Mouse (Mus musculus) midbrain, embryonic 16.5 days (tissue): ENCODE data around the gene Gm5134. TPM values are rescaled to one million over a fixed set of nuclear protein-coding genes. Genes with fewer than 3 reads are reported as not detected.

Experiments used
- ATAC-seq: fragments of 200-750 bp; cut with Nextera tagmentation; 2 replicates; pipeline ENCODE4 v1.8.0; 2017; ENCODE audit warnings: moderate TSS enrichment
- H3K27ac ChIP-seq: fragments of 300-500 bp; sonication (generic); 2 replicates; pipeline ENCODE4 v1.5.1; 2014; ENCODE audit warnings: mild to moderate bottlenecking, low read length, mixed read lengths
- H3K27me3 ChIP-seq: fragments of 300-500 bp; sonication (generic); 2 replicates; pipeline ENCODE4 v1.6.1; 2014; ENCODE audit warnings: low read depth, low read length, mixed read lengths; ENCODE audit not compliant: control insufficient read depth, insufficient read depth
- H3K36me3 ChIP-seq: fragments of 300-500 bp; sonication (generic); 2 replicates; pipeline ENCODE4 v1.6.1; 2014; ENCODE audit warnings: mild to moderate bottlenecking, low read length, moderate library complexity, mixed read lengths; ENCODE audit not compliant: control insufficient read depth, insufficient read depth
- H3K4me1 ChIP-seq: fragments of 300-500 bp; sonication (generic); 2 replicates; pipeline ENCODE4 v1.6.1; 2014; ENCODE audit warnings: mild to moderate bottlenecking, low read length, mixed read lengths; ENCODE audit not compliant: control insufficient read depth, insufficient read depth
- H3K4me2 ChIP-seq: fragments of 300-500 bp; sonication (generic); 2 replicates; pipeline ENCODE4 v1.6.1; 2014; ENCODE audit warnings: mild to moderate bottlenecking, low read length, mixed read lengths
- H3K4me3 ChIP-seq: fragments of 300-500 bp; sonication (generic); 2 replicates; pipeline ENCODE4 v1.5.1; 2014; ENCODE audit warnings: low read depth, mild to moderate bottlenecking, low read length, moderate library complexity, mixed read lengths
- H3K9ac ChIP-seq: fragments of 300-500 bp; sonication (generic); 2 replicates; pipeline ENCODE4 v1.6.1; 2014; ENCODE audit warnings: low read depth, low read length, mixed read lengths
- H3K9me3 ChIP-seq: fragments of 300-500 bp; sonication (generic); replicated peaks from 2 replicates; pipeline ENCODE4 v1.6.1; 2014; ENCODE audit warnings: mild to moderate bottlenecking, low read length, mixed read lengths; ENCODE audit not compliant: control insufficient read depth, poor library complexity, severe bottlenecking
- WGBS: fragments of 180-500 bp; shearing (Covaris S2); extraction: QIAGEN DNeasy Blood & Tissue Kit; methylation state at CpG from one replicate; pipeline ENCODE4 v1.1.7; 2014; 5-methylcytosine and 5-hydroxymethylcytosine counted together
- polyA plus RNA-seq: library from polyadenylated mRNA; unstranded; fragments of >200 nt; fragmentation: Nextera tagmentation; extraction: Ambion mirVana; gene quantifications from 2 replicates; pipeline ENCODE4 v1.2.1, GENCODE M21; 2015

Gm5134 gene
- polyA plus RNA-seq, 1 experiment from 2014 or later: not detected

- WGBS: 93% methylated on average over 9 of the region's 10 CpGs
- H3K9me3 ChIP-seq: no peaks in the 10 kb centered on the region
- no peak overlapping the region for H3K4me2 ChIP-seq
Measured at GRCm38 (mm10) chr10:76025470-76026190, 71.3 kb downstream of the Gm5134 start.

DNA sequence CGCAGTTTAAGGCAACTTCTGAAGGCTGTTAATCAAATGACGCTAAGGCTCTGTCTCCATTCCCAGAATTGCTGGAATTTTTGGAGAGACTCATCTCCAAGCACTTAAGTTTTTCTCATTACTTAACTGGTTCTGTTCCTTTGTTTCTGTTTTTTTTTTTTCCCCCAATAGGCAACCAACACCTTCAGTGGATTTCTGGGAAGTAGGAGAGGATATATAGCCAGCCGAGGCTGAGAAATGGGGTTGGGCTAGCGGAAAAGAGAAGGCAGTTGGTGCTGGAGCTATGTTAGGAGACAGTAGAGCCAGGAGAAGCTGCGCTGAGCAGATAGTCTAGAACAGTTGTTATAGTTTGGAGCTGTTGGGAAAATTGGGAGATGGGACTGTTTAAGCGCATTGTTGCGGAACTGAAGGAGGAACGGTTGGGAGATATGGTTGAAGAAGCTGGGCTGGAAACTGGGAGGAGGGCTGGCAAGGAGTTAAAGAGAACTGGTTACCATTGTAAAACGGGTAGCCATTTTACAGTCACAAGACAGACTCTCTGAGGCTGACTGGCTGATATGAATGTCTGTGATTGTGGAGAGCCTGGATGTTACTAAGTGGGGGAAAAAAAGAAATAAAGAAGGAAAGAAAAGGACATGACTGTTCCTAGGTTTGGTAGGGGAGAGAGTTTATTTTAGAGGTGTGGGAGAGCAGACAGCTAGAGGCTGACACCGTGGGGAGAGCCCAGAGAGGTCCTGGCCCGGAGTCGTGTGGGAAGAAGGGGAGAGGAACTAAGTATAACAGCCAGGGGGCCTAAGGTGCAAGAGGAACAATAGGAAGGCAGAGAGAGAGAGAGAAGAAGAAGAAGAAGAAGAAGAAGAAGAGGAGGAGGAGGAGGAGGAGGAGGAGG, 73.1 kb downstream of the Gm5134 start:
- H3K4me2 ChIP-seq: no peak overlapping the region
- H3K27me3 ChIP-seq: no peaks in the 10 kb centered on the region
- H3K4me3 ChIP-seq: no peak overlapping the region
- H3K9ac ChIP-seq: no peak overlapping the region
- no peak for ATAC-seq
- H3K4me1 ChIP-seq: 0 out of 2 replicates have a peak, but pooled peaks cover 5% of the 10 kb centered on the region
- H3K9me3 ChIP-seq: no peaks in the 10 kb centered on the region
- WGBS: 72% methylated on average over 10 of the region's 12 CpGs
- H3K27ac ChIP-seq: no peak overlapping the region
- H3K36me3 ChIP-seq: no peaks in the 10 kb centered on the region

More at GRCm38 (mm10) chr10:76025470-76026190, 71.3 kb downstream of the Gm5134 start:
- no peak overlapping the region for H3K4me3 ChIP-seq
- no peak for ATAC-seq
- no peak overlapping the region for H3K9ac ChIP-seq
- H3K36me3 ChIP-seq: no peaks in the 10 kb centered on the region
- no peaks in the 10 kb centered on the region for H3K4me1 ChIP-seq
- no peaks in the 10 kb centered on the region for H3K27me3 ChIP-seq
- no peak overlapping the region for H3K27ac ChIP-seq

- Histone ChIP-seq H3K9ac (no peak overlapping the region), H3K4me1 (peaks cover 5% of the 10 kb centered on the region; the same call in 1 of the 2 replicates), H3K27ac (no peak overlapping the region), H3K27me3 (no peaks in the 10 kb centered on the region), H3K4me2 (no peak overlapping the region), H3K9me3 (no peaks in the 10 kb centered on the region), H3K4me3 (no peak overlapping the region), H3K36me3 (no peaks in the 10 kb centered on the region)
- WGBS: 22% methylated on average over 3 of the region's 4 CpGs
- no peak for ATAC-seq
Measured at GRCm38 (mm10) chr10:76028016-76028366, 73.7 kb downstream of the Gm5134 start.

DNA sequence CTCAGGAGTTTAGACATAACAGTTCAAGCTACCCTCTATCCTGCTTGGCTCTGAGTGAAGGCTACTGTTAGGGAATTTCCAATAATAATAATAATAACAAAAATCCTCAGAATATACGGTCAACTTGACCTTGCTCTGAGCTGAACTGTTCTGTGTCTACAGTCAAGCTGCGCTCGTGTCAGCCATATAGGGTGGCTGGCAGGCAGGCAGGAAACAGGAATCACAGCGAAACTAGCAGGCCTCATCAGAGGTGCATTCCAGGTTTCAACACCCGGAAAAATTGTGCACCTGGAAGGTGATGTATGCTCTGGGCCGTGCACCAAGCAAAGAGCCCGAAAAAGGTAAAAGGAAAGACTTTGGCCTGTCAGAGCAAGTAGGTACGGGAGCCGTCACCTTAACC, 74.1 kb downstream of the Gm5134 start:
- no peak overlapping the region for H3K4me2 ChIP-seq
- no peaks in the 10 kb centered on the region for H3K9me3 ChIP-seq
- H3K4me3 ChIP-seq: no peak overlapping the region
- peaks cover 9% of the 10 kb centered on the region for H3K4me1 ChIP-seq
- no peaks in the 10 kb centered on the region for H3K27me3 ChIP-seq
- 84% methylated on average over 9 of the region's 9 CpGs for WGBS
- ATAC-seq: no peak
- no peak overlapping the region for H3K27ac ChIP-seq
- H3K9ac ChIP-seq: no peak overlapping the region
- no peaks in the 10 kb centered on the region for H3K36me3 ChIP-seq

DNA sequence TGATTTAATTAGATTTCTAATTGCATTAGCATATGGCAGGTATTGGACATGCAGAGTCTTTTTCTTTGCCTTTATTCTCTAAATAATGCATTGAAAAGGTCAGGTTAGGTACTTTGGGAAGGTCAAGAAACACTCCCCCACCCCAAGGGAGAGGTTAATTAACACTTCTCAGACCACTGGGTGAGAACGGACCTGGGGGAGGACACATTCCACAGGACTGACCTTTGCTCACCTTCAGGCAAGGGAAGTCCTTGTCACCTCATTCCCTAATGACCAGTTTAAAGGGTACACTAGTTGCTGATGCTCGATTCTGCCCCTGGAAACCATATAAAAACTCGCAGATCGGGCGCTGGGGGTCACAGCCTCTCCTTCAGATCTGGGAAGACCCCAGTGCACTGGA, 75.0 kb downstream of the Gm5134 start:
- Histone ChIP-seq H3K4me2 (no peak overlapping the region), H3K4me3 (no peak overlapping the region), H3K9me3 (no peaks in the 10 kb centered on the region), H3K27me3 (no peaks in the 10 kb centered on the region), H3K27ac (no peak overlapping the region), H3K9ac (no peak overlapping the region), H3K36me3 (no peaks in the 10 kb centered on the region), H3K4me1 (peaks cover 12% of the 10 kb centered on the region)
- WGBS: 61% methylated on average over 5 of the region's 5 CpGs
- no peak for ATAC-seq

- no peaks in the 10 kb centered on the region for H3K9me3 ChIP-seq
- H3K36me3 ChIP-seq: 0 out of 2 replicates have a peak, but pooled peaks cover under 1% of the 10 kb centered on the region
- ATAC-seq: no peak
- H3K27me3 ChIP-seq: no peaks in the 10 kb centered on the region
- H3K4me1 ChIP-seq: peaks cover 12% of the 10 kb centered on the region
- no peak overlapping the region for H3K4me2 ChIP-seq
- no peak overlapping the region for H3K9ac ChIP-seq
- WGBS: 64% methylated on average over 5 of the region's 5 CpGs
- H3K27ac ChIP-seq: no peak overlapping the region
- H3K4me3 ChIP-seq: no peak overlapping the region
Measured at GRCm38 (mm10) chr10:76030496-76030895, 76.2 kb downstream of the Gm5134 start.

DNA sequence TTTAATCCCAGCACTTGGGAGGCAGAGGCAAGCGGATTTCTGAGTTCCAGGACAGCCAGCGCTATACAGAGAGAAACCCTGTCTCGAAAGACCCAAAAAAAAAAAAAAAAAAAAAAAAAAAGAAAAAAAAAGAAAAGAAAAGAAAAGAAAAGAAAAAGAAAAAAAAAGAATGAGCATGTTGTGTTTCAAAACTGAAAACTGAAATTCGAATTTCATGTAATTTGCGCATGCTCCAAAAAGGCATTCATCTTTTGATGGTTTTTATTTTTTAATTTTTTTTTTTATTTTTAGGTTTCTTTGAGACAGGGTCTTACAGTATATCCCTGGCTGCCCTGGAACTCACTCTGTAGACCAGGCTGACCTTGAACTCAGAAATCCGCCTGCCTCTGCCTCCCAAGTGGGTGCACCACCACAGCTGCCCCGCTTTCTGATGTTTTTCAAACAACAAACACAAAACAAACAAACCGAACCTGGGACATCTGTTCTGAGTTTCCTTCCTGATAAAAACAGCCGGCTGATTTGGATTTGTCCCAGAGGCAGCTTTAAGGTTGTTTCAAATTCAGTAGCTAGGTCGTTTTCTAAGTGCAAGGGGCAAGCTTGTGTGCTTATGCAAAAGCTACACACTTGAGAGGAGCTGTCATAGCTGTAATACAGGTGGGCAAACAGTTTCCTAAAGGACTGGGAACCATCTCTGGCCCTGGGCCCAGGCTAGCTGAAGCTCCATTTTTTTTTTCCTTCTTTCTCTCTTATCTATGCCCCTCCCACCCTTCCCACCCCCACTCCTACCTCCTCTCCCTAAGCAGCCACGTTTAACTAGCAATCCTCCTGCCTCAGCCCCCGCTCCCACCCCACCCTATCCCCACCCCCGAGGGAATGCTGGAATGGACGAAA, 77.4 kb downstream of the Gm5134 start:
- WGBS: 56% methylated on average over 14 of the region's 14 CpGs
- Histone ChIP-seq H3K4me2 (peak overlapping the region; percentile 91), H3K4me3 (peak overlapping the region; percentile 93), H3K36me3 (0 out of 2 replicates have a peak, but pooled peaks cover 3% of the 10 kb centered on the region), H3K27ac (peak overlapping the region; percentile 83), H3K9me3 (no peaks in the 10 kb centered on the region), H3K27me3 (no peaks in the 10 kb centered on the region), H3K9ac (peak overlapping the region; percentile 95), H3K4me1 (peaks cover 12% of the 10 kb centered on the region)
- ATAC-seq: peak; percentile 71; the same call in 1 of the 2 replicates

DNA sequence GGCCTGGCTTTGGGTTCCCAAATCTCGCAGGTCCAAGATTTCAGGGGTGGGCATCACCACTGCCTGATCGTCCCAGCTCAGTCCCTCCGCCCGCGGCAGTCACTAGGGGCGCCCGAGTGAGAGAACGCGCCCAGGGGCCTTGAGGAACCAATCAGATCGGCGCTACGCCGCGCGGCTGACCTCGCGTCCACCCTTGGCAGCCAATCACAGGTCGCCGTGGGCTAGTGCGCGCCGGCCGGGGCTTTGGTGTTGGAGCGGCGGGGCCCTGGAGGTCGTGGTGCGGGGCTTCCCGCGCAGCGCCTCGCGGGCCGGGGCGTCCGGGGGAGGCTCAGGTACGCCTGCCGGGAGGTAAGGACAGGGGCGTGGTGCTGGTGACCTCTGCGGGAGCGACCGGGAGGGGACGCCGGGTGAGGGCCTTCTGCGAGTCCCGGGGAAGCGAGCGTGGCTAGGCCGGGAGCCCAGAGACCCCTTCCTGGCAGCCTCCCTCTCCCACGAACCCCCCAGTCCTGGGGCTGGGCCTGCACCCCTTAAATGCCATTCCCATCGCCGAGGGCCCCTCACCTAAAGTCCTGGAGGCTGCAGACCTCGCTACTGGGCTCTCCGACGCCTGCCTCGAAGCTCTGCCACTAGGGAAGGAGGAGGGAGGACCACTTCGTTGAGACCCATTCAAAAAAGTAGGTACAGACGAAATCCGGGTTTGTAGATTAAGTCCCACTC, 78.2 kb downstream of the Gm5134 start, which contains the start of gene Zfp280b:
Zfp280b (plus strand) TSS at position 249 of the 717 bp plus-strand sequence.
- peak; percentile 98 for ATAC-seq
- under 1% methylated on average over 57 of the region's 58 CpGs for WGBS
- H3K27me3 ChIP-seq: no peaks in the 10 kb centered on the region
- H3K9me3 ChIP-seq: no peaks in the 10 kb centered on the region
- H3K27ac ChIP-seq: peak within 1 kb of the TSS; percentile 83
- peak within 1 kb of the TSS; percentile 95 for H3K9ac ChIP-seq
- peak within 1 kb of the TSS; percentile 93 for H3K4me3 ChIP-seq
- H3K36me3 ChIP-seq: 0 out of 2 replicates have a peak, but pooled peaks cover 3% of the 10 kb centered on the region
- H3K4me2 ChIP-seq: peak within 1 kb of the TSS; percentile 91
- peaks cover 12% of the 10 kb centered on the region for H3K4me1 ChIP-seq
